24 mouse cellular contexts compared by ENCODE assay signal in genomic region chr2:18695629-18696150, GRCm38 (mm10). TPM values are rescaled to one million over a fixed set of nuclear protein-coding genes. Genes with fewer than 3 reads are reported as not detected.
DNase-seq lines count a peak whose midpoint lies in the region; ATAC-seq and TF ChIP-seq lines count a peak whose summit lies in the region.
"Had no signal": no experiment of that assay in that cellular context is flagged by ENCODE, and none has a peak within 500 bp of the region (broad histone marks: within the 10 kb centered on the region; RNA-seq: fewer than 3 reads in every experiment).

No protein-coding gene starts in this region.

- ATAC-seq in lung, embryonic 14.5 days (ENCODE audit: insufficient read depth) = no peak
- no peak for ATAC-seq in limb, embryonic 11.5 days (ENCODE audit: insufficient number of reproducible peaks, low FRiP score, low TSS enrichment, low read depth)
- ATAC-seq: intestine, embryonic 15.5 days; liver, postnatal 0 days; midbrain, embryonic 15.5 days had no signal

- no peak for TF ChIP-seq EP300 in MEL (IDR thresholded peaks at IDR 0.05; ENCODE audit: low read depth in 1 of 2, low read length in 2 of 2)

- H3K9ac ChIP-seq in lung, embryonic 14.5 days = no peak overlapping the region
- H3K9ac ChIP-seq in MEL (ENCODE audit: control insufficient read depth, low read depth, low read length, poor library complexity, severe bottlenecking) = no peak overlapping the region
- no peak overlapping the region for H3K9ac ChIP-seq in limb, embryonic 11.5 days (ENCODE audit: low read length)
- H3K9ac ChIP-seq: embryonic facial prominence, embryonic 15.5 days; hindbrain, embryonic 13.5 days; intestine, embryonic 15.5 days; limb, embryonic 12.5 days; liver, postnatal 0 days; midbrain, embryonic 15.5 days had no signal

- 6% methylated on average over 7 of the region's 7 CpGs for WGBS in lung, embryonic 14.5 days
- 5% methylated on average over 7 of the region's 7 CpGs for WGBS in limb, embryonic 11.5 days

- no peak for TF ChIP-seq RAD21 in MEL (IDR thresholded peaks at IDR 0.05; ENCODE audit: low read depth, low read length)

- H3K27ac ChIP-seq in lung, embryonic 14.5 days (ENCODE audit: low read depth) = no peak overlapping the region
- H3K27ac ChIP-seq in MEL (ENCODE audit: control insufficient read depth, low read depth, low read length) = no peak overlapping the region
- no peak overlapping the region for H3K27ac ChIP-seq in limb, embryonic 11.5 days (replicated peaks; ENCODE audit: low read depth, low read length)
- H3K27ac ChIP-seq: embryonic facial prominence, embryonic 15.5 days; hindbrain, embryonic 13.5 days; intestine, embryonic 15.5 days; layer of hippocampus, adult 2 months; limb, embryonic 12.5 days; midbrain, embryonic 15.5 days had no signal

- TF ChIP-seq POLR2A in MEL (IDR thresholded peaks at IDR 0.05; ENCODE audit: control insufficient read depth in 1 of 2, insufficient read depth in 1 of 2, low read depth in 1 of 2, low read length in 2 of 2, poor library complexity in 1 of 2) = no peak

- no peaks in the 10 kb centered on the region for H3K36me3 ChIP-seq in lung, embryonic 14.5 days (ENCODE audit: insufficient read depth)
- no peaks in the 10 kb centered on the region; a peak in 1 of 4 replicates for H3K36me3 ChIP-seq in MEL (ENCODE audit: control insufficient read depth in 1 of 2, insufficient read depth in 2 of 2, low read length in 2 of 2)
- H3K36me3 ChIP-seq in limb, embryonic 11.5 days (ENCODE audit: control insufficient read depth, insufficient read depth, low read length) = no peaks in the 10 kb centered on the region
- H3K36me3 ChIP-seq: embryonic facial prominence, embryonic 15.5 days; hindbrain, embryonic 13.5 days; intestine, embryonic 15.5 days; limb, embryonic 12.5 days; midbrain, embryonic 15.5 days had no signal

- no peaks in the 10 kb centered on the region for H3K4me1 ChIP-seq in lung, embryonic 14.5 days (ENCODE audit: insufficient read depth)
- peaks cover 0 to 2% of the 10 kb centered on the region in 2 experiments; a peak in 1 of 4 replicates for H3K4me1 ChIP-seq in MEL (ENCODE audit: control insufficient read depth in 1 of 2, insufficient read depth in 2 of 2, low read length in 2 of 2)
- 0 out of 2 replicates have a peak, but pooled peaks cover 5% of the 10 kb centered on the region for H3K4me1 ChIP-seq in limb, embryonic 11.5 days (ENCODE audit: control insufficient read depth, insufficient read depth, low read length)

- peaks cover 6% of the 10 kb centered on the region; the same call in 1 of the 2 replicates for H3K79me2 ChIP-seq in MEL (ENCODE audit: control insufficient read depth, insufficient read depth, low read length, poor library complexity)

- no peak overlapping the region for H3K4me3 ChIP-seq in lung, embryonic 14.5 days (ENCODE audit: low read depth, low read length)
- no peak overlapping the region for H3K4me3 ChIP-seq in MEL (ENCODE audit: control insufficient read depth in 1 of 2, insufficient read depth in 1 of 2, low read depth in 2 of 2, low read length in 2 of 2)
- no peak overlapping the region for H3K4me3 ChIP-seq in limb, embryonic 11.5 days (ENCODE audit: low read depth, low read length)
- H3K4me3 ChIP-seq: hindbrain, embryonic 13.5 days; intestine, embryonic 15.5 days; layer of hippocampus, adult 2 months; midbrain, embryonic 15.5 days had no signal

- DNase-seq in embryo, embryonic 10.5 days (ENCODE audit: low spot score) = peak; percentile 58
- DNase-seq in embryo, embryonic 9.5 days (ENCODE audit: extremely low spot score) = no peak
- DNase-seq in lung, embryonic 14.5 days = peak; percentile 25
- no peak for DNase-seq in lung, adult 18-20 months
- DNase-seq in MEL (ENCODE audit: low read depth, low spot score) = peak; percentile 14
- DNase-seq in limb, embryonic 11.5 days (ENCODE audit: low spot score) = peak; percentile 40
- no peak for DNase-seq in layer of hippocampus, adult 18-20 months (ENCODE audit: low spot score in 2 of 2)
- DNase-seq: adrenal gland, postnatal 36 days; cerebellum, adult 11 months; cerebellum, postnatal 10 days; gastrocnemius, postnatal 25 days; kidney, adult 9 months; kidney, postnatal 14 days; liver, postnatal 0 days; thymus, postnatal 25 days had no signal

- no peak for TF ChIP-seq CTCF in lung, embryonic 14.5 days (IDR thresholded peaks at IDR 0.05; ENCODE audit: low read depth)
- no peak for TF ChIP-seq CTCF in MEL (IDR thresholded peaks at IDR 0.05 in 2 of 3, conservative IDR thresholded peaks at IDR 0.05 in 1 of 3; ENCODE audit: control insufficient read depth in 1 of 3, insufficient read depth in 1 of 3, low read depth in 2 of 3, low read length in 3 of 3, poor library complexity in 1 of 3, severe bottlenecking in 1 of 3)

- no peak overlapping the region for H3K4me2 ChIP-seq in lung, embryonic 14.5 days
- no peak overlapping the region for H3K4me2 ChIP-seq in limb, embryonic 11.5 days (ENCODE audit: low read depth, severe bottlenecking)

- H3K9me3 ChIP-seq in lung, embryonic 14.5 days (ENCODE audit: low read depth, low read length) = no peaks in the 10 kb centered on the region
- no peaks in the 10 kb centered on the region for H3K9me3 ChIP-seq in MEL (replicated peaks; ENCODE audit: insufficient read depth, low read length)
- no peaks in the 10 kb centered on the region for H3K9me3 ChIP-seq in limb, embryonic 11.5 days (ENCODE audit: control insufficient read depth, low read length)
- H3K9me3 ChIP-seq: embryonic facial prominence, embryonic 15.5 days; hindbrain, embryonic 13.5 days; intestine, embryonic 15.5 days; limb, embryonic 12.5 days; midbrain, embryonic 15.5 days had no signal

- peaks cover 81% of the 10 kb centered on the region for H3K27me3 ChIP-seq in lung, embryonic 14.5 days (ENCODE audit: insufficient read depth, low read length)
- H3K27me3 ChIP-seq in MEL (ENCODE audit: control insufficient read depth in 1 of 2, insufficient read depth in 2 of 2, low read length in 2 of 2) = peaks cover 3 to 9% of the 10 kb centered on the region in 2 experiments
- peaks cover 54% of the 10 kb centered on the region for H3K27me3 ChIP-seq in limb, embryonic 11.5 days (ENCODE audit: control insufficient read depth, insufficient read depth, low read length)

TF ChIP-seq in MEL, 35 proteins besides CTCF, POLR2A, EP300 and RAD21:
- TF ChIP-seq NELFE (IDR thresholded peaks at IDR 0.05; ENCODE audit: low read depth, low read length) = no peak
- no peak for TF ChIP-seq BHLHE40 (IDR thresholded peaks at IDR 0.05; ENCODE audit: borderline replicate concordance, low read depth, low read length)
- TF ChIP-seq MAFK (IDR thresholded peaks at IDR 0.05; ENCODE audit: borderline replicate concordance, low read depth, low read length) = no peak
- no peak for TF ChIP-seq ZKSCAN1 (IDR thresholded peaks at IDR 0.05; ENCODE audit: low read depth, low read length)
- no peak for TF ChIP-seq TBP (IDR thresholded peaks at IDR 0.05; ENCODE audit: low read depth, low read length)
- no peak for TF ChIP-seq SIN3A (IDR thresholded peaks at IDR 0.05; ENCODE audit: low read length)
- TF ChIP-seq ETS1 (IDR thresholded peaks at IDR 0.05; ENCODE audit: low read depth, low read length) = no peak
- TF ChIP-seq ZNF384 (IDR thresholded peaks at IDR 0.05; ENCODE audit: low read depth, low read length) = no peak
- TF ChIP-seq ELF1 (IDR thresholded peaks at IDR 0.05; ENCODE audit: low read depth, low read length) = no peak
- no peak for TF ChIP-seq ZMIZ1 (IDR thresholded peaks at IDR 0.05; ENCODE audit: low read depth, low read length)
- no peak for TF ChIP-seq USF2 (IDR thresholded peaks at IDR 0.05; ENCODE audit: borderline replicate concordance in 1 of 2, insufficient read depth in 1 of 2, low read depth in 1 of 2, low read length in 2 of 2)
- no peak for TF ChIP-seq TAL1 (IDR thresholded peaks at IDR 0.05; ENCODE audit: low read length)
- no peak for TF ChIP-seq CHD2 (IDR thresholded peaks at IDR 0.05; ENCODE audit: low read length)
- TF ChIP-seq JUND (IDR thresholded peaks at IDR 0.05; ENCODE audit: low read depth, low read length) = no peak
- TF ChIP-seq RCOR1 (IDR thresholded peaks at IDR 0.05; ENCODE audit: low read depth, low read length) = no peak
- no peak for TF ChIP-seq CHD1 (IDR thresholded peaks at IDR 0.05; ENCODE audit: low read depth, low read length)

RNA-seq across cellular contexts. Expression of gene Spag6, which starts 1.9 kb away (rescaled TPM):
- 0.14 and 0.22 TPM in 2 replicates for polyA plus RNA-seq in lung, embryonic 14.5 days (2014; fragmentation: Nextera tagmentation; extraction: Ambion mirVana)
- 0.26 TPM in 1 of 2 replicates, not detected in the other for total RNA-seq in MEL (2012; rRNA removed)
- under 1 TPM in 1 of 2 experiments, not detected in 1; 0.10 TPM for polyA plus RNA-seq in MEL (2012; ENCODE audit: insufficient read depth in 1 of 2, insufficient read length in 2 of 2, low read depth in 1 of 2, low replicate concordance in 2 of 2, missing spikeins in 1 of 2)
- 0.10 TPM in 1 of 2 replicates, not detected in the other for polyA plus RNA-seq in limb, embryonic 11.5 days (2014; fragmentation: Nextera tagmentation; extraction: Ambion mirVana)
- 10 to 100 TPM; 10.2 to 10.8 TPM for total RNA-seq in layer of hippocampus, adult 18-20 months (2021)
- total RNA-seq: megakaryocyte, adult 5-6 weeks; neutrophil, adult 5-6 weeks had no signal
- polyA plus RNA-seq: embryonic facial prominence, embryonic 15.5 days; liver, embryonic 11.5 days; liver, postnatal 0 days had no signal

RNA-seq across cellular contexts. Expression of gene Bmi1, which starts 18.9 kb away (rescaled TPM):
- polyA plus RNA-seq in lung, embryonic 14.5 days (2014; fragmentation: Nextera tagmentation; extraction: Ambion mirVana) = 33.4 and 33.8 TPM in 2 replicates
- total RNA-seq in MEL (2012; rRNA removed) = 65.8 and 66.5 TPM in 2 replicates
- 10 to 100 TPM in 1 of 2 experiments, not detected in 1; 68.1 TPM for polyA plus RNA-seq in MEL (2012; ENCODE audit: insufficient read depth in 1 of 2, insufficient read length in 2 of 2, low read depth in 1 of 2, low replicate concordance in 2 of 2, missing spikeins in 1 of 2)
- polyA plus RNA-seq in limb, embryonic 11.5 days (2014; fragmentation: Nextera tagmentation; extraction: Ambion mirVana) = 31.4 and 34.4 TPM in 2 replicates
- total RNA-seq in layer of hippocampus, adult 18-20 months (2021) = 10 to 100 TPM; 65.6 to 68.9 TPM

RNA-seq across cellular contexts. Expression of gene Commd3, which starts 23.5 kb away (rescaled TPM):
- 194 and 200 TPM in 2 replicates for polyA plus RNA-seq in lung, embryonic 14.5 days (2014; fragmentation: Nextera tagmentation; extraction: Ambion mirVana)
- total RNA-seq in MEL (2012; rRNA removed) = 42.9 and 47.0 TPM in 2 replicates
- polyA plus RNA-seq in MEL (2012; ENCODE audit: insufficient read depth in 1 of 2, insufficient read length in 2 of 2, low read depth in 1 of 2, low replicate concordance in 2 of 2, missing spikeins in 1 of 2) = 10 to 100 TPM in 1 of 2 experiments, not detected in 1; 70.7 TPM
- polyA plus RNA-seq in limb, embryonic 11.5 days (2014; fragmentation: Nextera tagmentation; extraction: Ambion mirVana) = 174 and 187 TPM in 2 replicates
- total RNA-seq in layer of hippocampus, adult 18-20 months (2021) = 10 to 100 TPM; 85.4 to 92.4 TPM

Comparison
In these comparisons a context has a peak if more than half of its experiments do, and no peak if none do; other contexts are left out.
1. DNase-seq: peak in embryo, embryonic 10.5 days (single experiment), lung, embryonic 14.5 days (single experiment), MEL (single experiment) and limb, embryonic 11.5 days (single experiment); none in embryo, embryonic 9.5 days (single experiment), lung, adult 18-20 months (0 of 2) and layer of hippocampus, adult 18-20 months (0 of 2).